Mouse (Mus musculus) testis, adult 2 months (tissue): ENCODE measurements at regions not wholly inside any gene's neighbourhood (a gene's known extent, or its start where the extent isn't known, plus 50 kb on each side); places are given as distances from the start of the nearest gene placed in this dataset.
"Not testable (repeated sequence)": the region's sequence is repeated elsewhere in the genome, so short reads cannot be mapped to it uniquely, and the experiment has no call there.

ENCODE experiments used
- H3K27ac ChIP-seq: fragments of 200-500 bp; 2 replicates; pipeline ENCODE4 v1.5.1; 2012; ENCODE audit warnings: low read depth, low read length; ENCODE audit not compliant: control insufficient read depth, insufficient read depth
- H3K27me3 ChIP-seq: fragments of 200-500 bp; 2 replicates; pipeline ENCODE4 v1.6.1; 2012; ENCODE audit warnings: mild to moderate bottlenecking, low read length, moderate library complexity; ENCODE audit not compliant: control insufficient read depth, insufficient read depth
- H3K36me3 ChIP-seq: fragments of 200-500 bp; 2 replicates; pipeline ENCODE4 v1.6.1; 2012; ENCODE audit warnings: mild to moderate bottlenecking, low read length; ENCODE audit not compliant: control insufficient read depth, insufficient read depth
- H3K4me1 ChIP-seq: fragments of 200-500 bp; 2 replicates; pipeline ENCODE4 v1.6.1; 2012; ENCODE audit warnings: low read length; ENCODE audit not compliant: control insufficient read depth, insufficient read depth
- H3K4me3 ChIP-seq: fragments of 200-500 bp; 2 replicates; pipeline ENCODE4 v1.5.1; 2012; ENCODE audit warnings: low read depth, mild to moderate bottlenecking, low read length, moderate library complexity, mixed read lengths; ENCODE audit not compliant: control insufficient read depth
- CTCF ChIP-seq: fragments of 200-500 bp; IDR thresholded peaks from 2 replicates; pipeline ENCODE4 v1.5.1; 2012; ENCODE audit warnings: low read depth, mild to moderate bottlenecking, inconsistent platforms, low read length, moderate library complexity; ENCODE audit not compliant: control insufficient read depth, insufficient read depth, insufficient replicate concordance
- POLR2A ChIP-seq: fragments of 200-500 bp; IDR thresholded peaks from 2 replicates; pipeline ENCODE4 v1.6.1; 2012; ENCODE audit warnings: low read depth, mild to moderate bottlenecking, inconsistent platforms, low read length, moderate library complexity; ENCODE audit not compliant: control insufficient read depth

- Histone ChIP-seq H3K4me3 (no peak overlapping the region), H3K4me1 (no peaks in the 10 kb centered on the region), H3K36me3 (no peaks in the 10 kb centered on the region), H3K27me3 (no peaks in the 10 kb centered on the region), H3K27ac (no peak overlapping the region)
- TF ChIP-seq CTCF (no peak), POLR2A (no peak)
Observed at GRCm38 (mm10) chr14:58306832-58307521, 236.6 kb downstream of the Fgf9 start.

GRCm38 (mm10) chr14:58300411-58300887, 230.1 kb downstream of the Fgf9 start:
- Histone ChIP-seq H3K4me3 (no peak overlapping the region), H3K36me3 (no peaks in the 10 kb centered on the region), H3K27me3 (no peaks in the 10 kb centered on the region), H3K4me1 (no peaks in the 10 kb centered on the region), H3K27ac (no peak overlapping the region)
- no peak for TF ChIP-seq POLR2A
- TF ChIP-seq CTCF = no peak

- TF ChIP-seq POLR2A (no peak), CTCF (no peak)
Observed at GRCm38 (mm10) chr14:58286007-58286525, 215.7 kb downstream of the Fgf9 start.

GRCm38 (mm10) chr14:58282708-58283290, 212.5 kb downstream of the Fgf9 start:
- no peaks in the 10 kb centered on the region for H3K27me3 ChIP-seq
- TF ChIP-seq CTCF (no peak), POLR2A (no peak)
- H3K4me1 ChIP-seq = peaks cover 2% of the 10 kb centered on the region; the same call in 1 of the 2 replicates
- no peaks in the 10 kb centered on the region for H3K36me3 ChIP-seq
- H3K4me3 ChIP-seq = no peak overlapping the region
- H3K27ac ChIP-seq = no peak overlapping the region

More at GRCm38 (mm10) chr14:58286007-58286525, 215.7 kb downstream of the Fgf9 start:
- Histone ChIP-seq H3K27ac (no peak overlapping the region), H3K36me3 (no peaks in the 10 kb centered on the region), H3K27me3 (no peaks in the 10 kb centered on the region), H3K4me3 (no peak overlapping the region), H3K4me1 (peaks cover 2% of the 10 kb centered on the region; the same call in 1 of the 2 replicates)

GRCm38 (mm10) chr14:58282264-58282663, 211.9 kb downstream of the Fgf9 start:
- Histone ChIP-seq H3K36me3 (no peaks in the 10 kb centered on the region), H3K4me1 (peaks cover 2% of the 10 kb centered on the region; the same call in 1 of the 2 replicates), H3K27me3 (no peaks in the 10 kb centered on the region), H3K4me3 (no peak overlapping the region), H3K27ac (no peak overlapping the region)
- TF ChIP-seq POLR2A (no peak), CTCF (no peak)

- H3K36me3 ChIP-seq, H3K4me1 ChIP-seq, H3K27ac ChIP-seq, H3K27me3 ChIP-seq, H3K4me3 ChIP-seq: not testable (repeated sequence)
Observed at GRCm38 (mm10) chr14:58274440-58274839, 204.1 kb downstream of the Fgf9 start.

GRCm38 (mm10) chr14:58273693-58274419, 203.5 kb downstream of the Fgf9 start:
- TF ChIP-seq CTCF (no peak), POLR2A (no peak)
- no peaks in the 10 kb centered on the region for H3K4me1 ChIP-seq

More at GRCm38 (mm10) chr14:58273693-58274419, 203.5 kb downstream of the Fgf9 start:
- no peak overlapping the region for H3K4me3 ChIP-seq
- no peak overlapping the region for H3K27ac ChIP-seq
- H3K27me3 ChIP-seq = no peaks in the 10 kb centered on the region
- no peaks in the 10 kb centered on the region for H3K36me3 ChIP-seq
